Mouse (Mus musculus) midbrain, embryonic 14.5 days (tissue): ENCODE results near the gene Cox10. TPM values are rescaled to one million over a fixed set of nuclear protein-coding genes. Genes with fewer than 3 reads are reported as not detected.

Source experiments
- ATAC-seq: fragments of 200-750 bp; cut with Nextera tagmentation; 2 replicates; pipeline ENCODE4 v1.8.0; 2017; ENCODE audit warnings: moderate number of reproducible peaks, moderate library complexity; ENCODE audit not compliant: low FRiP score, low TSS enrichment
- DNase-seq: peaks from one replicate; pipeline ENCODE4 v3.0.0-alpha.2; 2015
- H3K27ac ChIP-seq: fragments of 300-500 bp; sonication (generic); replicated peaks from 2 replicates; pipeline ENCODE4 v1.5.1; 2014; ENCODE audit warnings: mild to moderate bottlenecking, low read depth, low read length, moderate library complexity
- H3K27me3 ChIP-seq: fragments of 300-500 bp; sonication (generic); 2 replicates; pipeline ENCODE4 v1.6.1; 2014; ENCODE audit warnings: low read length, control low read depth, mixed read lengths; ENCODE audit not compliant: control insufficient read depth, insufficient read depth
- H3K36me3 ChIP-seq: fragments of 300-500 bp; sonication (generic); 2 replicates; pipeline ENCODE4 v1.6.1; 2014; ENCODE audit warnings: low read length, control low read depth; ENCODE audit not compliant: control insufficient read depth, insufficient read depth
- H3K4me1 ChIP-seq: fragments of 300-500 bp; sonication (generic); 2 replicates; pipeline ENCODE4 v1.6.1; 2014; ENCODE audit warnings: mild to moderate bottlenecking, antibody characterized with exemption, low read length, control low read depth; ENCODE audit not compliant: control insufficient read depth, insufficient read depth
- H3K4me2 ChIP-seq: fragments of 300-500 bp; sonication (generic); 2 replicates; pipeline ENCODE4 v1.6.1; 2014; ENCODE audit warnings: mild to moderate bottlenecking, low read length, moderate library complexity
- H3K4me3 ChIP-seq: fragments of 300-500 bp; sonication (generic); replicated peaks from 2 replicates; pipeline ENCODE4 v1.5.1; 2014; ENCODE audit warnings: low read depth, low read length
- H3K9ac ChIP-seq: fragments of 300-500 bp; sonication (generic); replicated peaks from 2 replicates; pipeline ENCODE4 v1.6.1; 2014; ENCODE audit warnings: mild to moderate bottlenecking, low read length, moderate library complexity
- H3K9me3 ChIP-seq: fragments of 300-500 bp; sonication (generic); 2 replicates; pipeline ENCODE4 v1.6.1; 2016; ENCODE audit warnings: low read length, control low read depth, mixed read lengths; ENCODE audit not compliant: control insufficient read depth
- WGBS: fragments of 180-500 bp; shearing (Covaris S2); extraction: QIAGEN DNeasy Blood & Tissue Kit; methylation state at CpG from one replicate; pipeline ENCODE4 v1.1.7; 2014; 5-methylcytosine and 5-hydroxymethylcytosine counted together
- polyA plus RNA-seq: library from polyadenylated mRNA; unstranded; fragments of >200 nt; fragmentation: Nextera tagmentation; extraction: Ambion mirVana; gene quantifications from 2 replicates; pipeline ENCODE4 v1.2.1, GENCODE M21; 2014

Gene Cox10
- polyA plus RNA-seq, 1 experiment from 2014 or later: 26.8 TPM

GRCm38 (mm10) chr11:64000200-64000794, 79.0 kb downstream of the Cox10 start:
- 85% methylated on average over 5 of the region's 5 CpGs for WGBS
- ATAC-seq: no peak
- H3K4me2 ChIP-seq: no peak overlapping the region

GRCm38 (mm10) chr11:63999431-63999830, 79.8 kb downstream of the Cox10 start:
- 80% methylated on average over 6 of the region's 6 CpGs for WGBS
- Histone ChIP-seq H3K9me3 (no peaks in the 10 kb centered on the region), H3K27ac (no peak overlapping the region), H3K9ac (no peak overlapping the region), H3K27me3 (no peaks in the 10 kb centered on the region), H3K36me3 (no peaks in the 10 kb centered on the region), H3K4me2 (no peak overlapping the region), H3K4me1 (no peaks in the 10 kb centered on the region), H3K4me3 (no peak overlapping the region)
- DNase-seq (no peak), ATAC-seq (no peak)

More at GRCm38 (mm10) chr11:64000200-64000794, 79.0 kb downstream of the Cox10 start:
- Histone ChIP-seq H3K36me3 (no peaks in the 10 kb centered on the region), H3K27me3 (no peaks in the 10 kb centered on the region), H3K9ac (no peak overlapping the region), H3K4me3 (no peak overlapping the region), H3K27ac (no peak overlapping the region), H3K9me3 (no peaks in the 10 kb centered on the region), H3K4me1 (no peaks in the 10 kb centered on the region)
- no peak for DNase-seq

DNA sequence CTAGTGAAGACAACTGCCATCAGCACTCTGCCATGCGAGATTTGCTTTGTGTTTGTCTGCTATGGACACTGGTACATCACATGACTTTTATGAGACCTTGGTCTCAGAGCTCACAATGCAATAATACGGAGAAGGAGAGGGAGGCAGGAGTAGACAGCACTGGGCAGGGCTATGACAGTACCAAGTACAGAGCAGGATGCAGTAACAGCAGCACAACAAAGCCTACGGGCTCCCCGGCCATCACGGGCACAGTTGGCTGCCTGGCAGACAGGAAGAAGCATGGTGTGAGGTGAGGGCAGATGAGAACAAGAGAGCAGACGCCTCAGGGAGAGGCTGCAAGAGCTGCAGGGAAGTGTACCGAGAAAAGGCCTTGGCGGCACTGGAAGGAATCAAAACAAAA, 87.3 kb downstream of the Cox10 start:
- no peaks in the 10 kb centered on the region for H3K36me3 ChIP-seq
- 86% methylated on average over 8 of the region's 8 CpGs for WGBS
- H3K9me3 ChIP-seq: no peaks in the 10 kb centered on the region
- H3K27me3 ChIP-seq: no peaks in the 10 kb centered on the region
- H3K9ac ChIP-seq: no peak overlapping the region
- ATAC-seq (no peak), DNase-seq (no peak)
- no peak overlapping the region for H3K4me2 ChIP-seq
- no peaks in the 10 kb centered on the region for H3K4me1 ChIP-seq
- no peak overlapping the region for H3K27ac ChIP-seq
- H3K4me3 ChIP-seq: no peak overlapping the region

GRCm38 (mm10) chr11:63990759-63991158, 88.5 kb downstream of the Cox10 start:
- WGBS: 82% methylated on average over 7 of the region's 7 CpGs
- Histone ChIP-seq H3K4me2 (no peak overlapping the region), H3K4me3 (no peak overlapping the region), H3K9ac (no peak overlapping the region), H3K4me1 (no peaks in the 10 kb centered on the region), H3K36me3 (no peaks in the 10 kb centered on the region), H3K27me3 (no peaks in the 10 kb centered on the region), H3K27ac (no peak overlapping the region), H3K9me3 (no peaks in the 10 kb centered on the region)
- ATAC-seq (no peak), DNase-seq (no peak)

DNA sequence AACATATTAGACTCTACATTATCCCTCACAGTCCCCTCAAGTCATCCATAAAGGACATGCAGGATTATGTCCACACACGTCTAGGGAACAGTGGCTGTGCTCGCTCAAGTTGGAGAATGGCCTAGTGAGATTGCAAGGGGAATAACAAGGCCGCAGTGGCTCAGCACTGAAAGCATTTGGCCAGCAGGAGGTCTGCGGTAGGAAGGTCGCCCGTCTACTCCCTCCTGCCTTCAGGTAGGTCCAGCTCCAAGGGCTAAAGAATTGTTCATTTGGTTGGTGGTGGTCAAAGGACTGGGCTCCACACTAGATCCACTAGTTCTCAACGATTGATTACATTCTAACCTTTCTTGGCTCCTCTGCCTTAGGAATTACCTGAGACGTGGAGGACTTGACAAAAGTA, 89.0 kb downstream of the Cox10 start:
- no peak for DNase-seq
- H3K27ac ChIP-seq: no peak overlapping the region
- no peaks in the 10 kb centered on the region for H3K27me3 ChIP-seq
- no peak for ATAC-seq
- H3K4me1 ChIP-seq: no peaks in the 10 kb centered on the region
- no peaks in the 10 kb centered on the region for H3K36me3 ChIP-seq
- H3K9ac ChIP-seq: no peak overlapping the region
- WGBS: 79% methylated on average over 8 of the region's 8 CpGs
- H3K9me3 ChIP-seq: no peaks in the 10 kb centered on the region
- H3K4me2 ChIP-seq: no peak overlapping the region
- no peak overlapping the region for H3K4me3 ChIP-seq

DNA sequence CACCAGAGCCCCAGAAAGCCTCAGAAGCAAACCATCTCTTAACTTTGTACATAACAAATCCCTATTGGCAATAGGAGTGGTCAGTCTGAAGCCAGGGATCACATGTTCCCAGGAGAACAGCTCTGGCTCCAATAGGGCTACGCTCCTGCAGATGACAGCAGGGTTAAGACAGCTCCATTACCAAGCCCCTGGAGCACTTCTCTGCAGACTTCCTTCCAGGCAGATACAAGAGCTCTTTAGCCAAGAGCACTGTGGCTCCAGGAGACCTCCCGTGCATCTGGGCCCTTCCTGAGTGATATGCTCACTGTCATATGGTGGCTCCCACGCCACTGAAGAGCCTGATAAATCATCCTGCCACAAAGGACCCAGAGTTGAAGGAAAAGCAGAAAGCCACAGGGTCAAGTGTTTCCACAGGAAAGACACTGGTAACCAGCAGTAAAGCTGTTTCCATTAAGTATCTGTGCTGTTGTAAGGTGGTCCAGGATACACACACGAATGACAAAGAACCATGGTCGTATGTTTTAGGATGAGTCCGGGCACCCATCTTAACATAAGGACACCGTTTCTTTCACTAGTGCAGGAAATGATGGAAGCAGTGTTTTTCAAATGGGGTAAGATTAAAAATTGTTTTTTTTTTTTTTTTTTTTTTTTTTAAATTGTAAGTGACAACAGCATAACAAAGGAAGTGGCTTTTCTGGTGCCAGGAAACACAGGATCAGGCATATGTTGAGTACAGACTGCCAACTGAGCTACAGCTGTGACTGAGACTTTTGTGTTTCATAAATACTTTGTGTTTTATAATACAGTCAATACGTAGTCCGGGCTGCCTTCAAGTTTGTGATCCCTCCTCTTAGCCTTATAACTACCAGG, 90.0 kb downstream of the Cox10 start:
- no peak overlapping the region for H3K27ac ChIP-seq
- WGBS: 82% methylated on average over 9 of the region's 9 CpGs
- H3K9me3 ChIP-seq: no peaks in the 10 kb centered on the region
- no peaks in the 10 kb centered on the region for H3K4me1 ChIP-seq
- no peak overlapping the region for H3K4me2 ChIP-seq
- no peaks in the 10 kb centered on the region for H3K27me3 ChIP-seq
- H3K4me3 ChIP-seq: no peak overlapping the region
- H3K9ac ChIP-seq: no peak overlapping the region
- no peaks in the 10 kb centered on the region for H3K36me3 ChIP-seq
- ATAC-seq (no peak), DNase-seq (no peak)

GRCm38 (mm10) chr11:63988031-63988665, 91.1 kb downstream of the Cox10 start:
- WGBS: 88% methylated on average over 3 of the region's 3 CpGs
- Histone ChIP-seq H3K9me3 (no peaks in the 10 kb centered on the region), H3K4me1 (no peaks in the 10 kb centered on the region), H3K9ac (no peak overlapping the region), H3K4me3 (no peak overlapping the region), H3K36me3 (no peaks in the 10 kb centered on the region), H3K4me2 (no peak overlapping the region), H3K27me3 (no peaks in the 10 kb centered on the region), H3K27ac (no peak overlapping the region)
- DNase-seq (no peak), ATAC-seq (no peak)

DNA sequence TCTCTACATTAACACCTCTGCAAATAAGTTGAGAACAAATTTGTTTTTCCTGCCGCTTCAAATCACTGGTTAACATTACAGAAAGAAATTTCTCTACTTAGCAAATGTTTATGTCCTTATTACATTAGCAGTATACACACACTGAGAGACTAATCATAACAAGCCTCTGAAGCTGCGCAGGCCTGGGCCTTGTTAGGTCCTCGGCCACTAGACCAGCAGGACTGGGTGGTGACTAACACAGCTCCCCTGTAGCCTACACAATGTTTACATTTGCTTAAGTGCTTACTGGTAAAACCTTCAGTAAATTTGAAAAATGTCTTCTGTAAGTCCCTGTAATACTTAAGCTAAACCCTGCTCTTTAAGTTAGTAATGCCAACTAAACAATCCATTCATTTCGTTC, 92.6 kb downstream of the Cox10 start:
- ATAC-seq (no peak), DNase-seq (no peak)
- Histone ChIP-seq H3K9ac (no peak overlapping the region), H3K4me2 (no peak overlapping the region), H3K4me1 (peaks cover 6% of the 10 kb centered on the region; the same call in 1 of the 2 replicates), H3K9me3 (no peaks in the 10 kb centered on the region), H3K36me3 (no peaks in the 10 kb centered on the region), H3K4me3 (no peak overlapping the region), H3K27me3 (no peaks in the 10 kb centered on the region), H3K27ac (no peak overlapping the region)
- 94% methylated on average over 4 of the region's 4 CpGs for WGBS
